In genomic region chr2:151631406-151632158, GRCm38 (mm10) we compare ENCODE assay signal across 8 mouse cellular contexts. TPM values are rescaled to one million over a fixed set of nuclear protein-coding genes. Genes with fewer than 3 reads are reported as not detected.
A peak's percentile ranks its signal among the peaks of the same experiment; 100 is the strongest.
DNase-seq lines count a peak whose midpoint lies in the region; ATAC-seq lines count a peak whose summit lies in the region.

No protein-coding gene starts in this region.

- H3K27me3 ChIP-seq in kidney, embryonic 15.5 days = peaks cover 41% of the 10 kb centered on the region
- H3K27me3 ChIP-seq in embryonic facial prominence, embryonic 10.5 days (replicated peaks; ENCODE audit: low read depth, poor library complexity, severe bottlenecking) = peaks cover 56% of the 10 kb centered on the region
- H3K27me3 ChIP-seq in hindbrain, embryonic 10.5 days (ENCODE audit: insufficient read depth, poor library complexity, severe bottlenecking) = peaks cover 41% of the 10 kb centered on the region

- no peaks in the 10 kb centered on the region for H3K9me3 ChIP-seq in kidney, embryonic 15.5 days (replicated peaks)
- no peaks in the 10 kb centered on the region for H3K9me3 ChIP-seq in embryonic facial prominence, embryonic 10.5 days
- H3K9me3 ChIP-seq in hindbrain, embryonic 10.5 days = no peaks in the 10 kb centered on the region

- peak overlapping the region; percentile 97 for H3K4me2 ChIP-seq in kidney, embryonic 15.5 days

- H3K36me3 ChIP-seq in kidney, embryonic 15.5 days = no peaks in the 10 kb centered on the region
- H3K36me3 ChIP-seq in embryonic facial prominence, embryonic 10.5 days (replicated peaks) = no peaks in the 10 kb centered on the region
- no peaks in the 10 kb centered on the region for H3K36me3 ChIP-seq in hindbrain, embryonic 10.5 days

- H3K4me1 ChIP-seq in kidney, embryonic 15.5 days = peaks cover 10% of the 10 kb centered on the region
- peaks cover 15% of the 10 kb centered on the region for H3K4me1 ChIP-seq in embryonic facial prominence, embryonic 10.5 days
- peaks cover 15% of the 10 kb centered on the region for H3K4me1 ChIP-seq in hindbrain, embryonic 10.5 days (replicated peaks)

- no peak for ATAC-seq in kidney, embryonic 15.5 days (replicated peaks; ENCODE audit: low FRiP score)
- 0 out of 2 replicates have a peak, but pooled peaks have one; percentile 43 for ATAC-seq in megakaryocyte-erythroid progenitor cell, adult 5-6 weeks (replicated peaks; ENCODE audit: low FRiP score, low TSS enrichment, poor library complexity, severe bottlenecking)

- 5% methylated on average over 22 of the region's 22 CpGs for WGBS in kidney, embryonic 15.5 days
- WGBS in embryonic facial prominence, embryonic 10.5 days = 2% methylated on average over 22 of the region's 22 CpGs
- WGBS in hindbrain, embryonic 10.5 days = 2% methylated on average over 22 of the region's 22 CpGs

- peak overlapping the region; percentile 53 for H3K9ac ChIP-seq in kidney, embryonic 15.5 days

- no peak for DNase-seq in kidney, postnatal 36 days
- no peak for DNase-seq in embryonic facial prominence, embryonic 10.5 days (ENCODE audit: low spot score)
- no peak for DNase-seq in hindbrain, embryonic 10.5 days (ENCODE audit: low spot score)
- DNase-seq in right cerebral cortex, postnatal 4 days = no peak
- no peak for DNase-seq in adrenal gland, adult 8-10 months
- DNase-seq in left cerebral cortex, adult 11 months (ENCODE audit: low spot score) = no peak

- peak overlapping the region; percentile 57 for H3K4me3 ChIP-seq in kidney, embryonic 15.5 days (replicated peaks)
- H3K4me3 ChIP-seq in embryonic facial prominence, embryonic 10.5 days = peak overlapping the region; percentile 80
- peak overlapping the region; percentile 84 for H3K4me3 ChIP-seq in hindbrain, embryonic 10.5 days

- H3K27ac ChIP-seq in kidney, embryonic 15.5 days = no peak overlapping the region
- H3K27ac ChIP-seq in embryonic facial prominence, embryonic 10.5 days (replicated peaks) = peak overlapping the region; percentile 74
- H3K27ac ChIP-seq in hindbrain, embryonic 10.5 days = peak overlapping the region; percentile 84

RNA-seq across cellular contexts. Expression of gene Snph, which starts 0.8 kb away (rescaled TPM):
- polyA plus RNA-seq in kidney, embryonic 15.5 days (2015; fragmentation: Nextera tagmentation; extraction: Ambion mirVana) = 0.59 and 0.95 TPM in 2 replicates
- 0.54 and 1.00 TPM in 2 replicates for polyA plus RNA-seq in embryonic facial prominence, embryonic 10.5 days (2016; fragmentation: Nextera tagmentation; extraction: Ambion mirVana)
- polyA plus RNA-seq in hindbrain, embryonic 10.5 days (2016; fragmentation: Nextera tagmentation; extraction: Ambion mirVana) = 1.0 and 2.6 TPM in 2 replicates
- total RNA-seq in megakaryocyte-erythroid progenitor cell, adult 5-6 weeks (2014; fragmentation: Nextera tagmentation) = not detected in 2 replicates
- total RNA-seq in megakaryocyte-erythroid progenitor cell, adult 5-6 weeks (2017) = not detected in 2 replicates
- 10 to 100 TPM; 12.5 to 39.1 (median 22.8) TPM for total RNA-seq in adrenal gland, adult 8-10 months (2022)

RNA-seq across cellular contexts. Expression of gene Rad21l, which starts 36.8 kb away (rescaled TPM):
- not detected in 2 replicates for polyA plus RNA-seq in kidney, embryonic 15.5 days (2015; fragmentation: Nextera tagmentation; extraction: Ambion mirVana)
- not detected in 2 replicates for polyA plus RNA-seq in embryonic facial prominence, embryonic 10.5 days (2016; fragmentation: Nextera tagmentation; extraction: Ambion mirVana)
- not detected in 2 replicates for polyA plus RNA-seq in hindbrain, embryonic 10.5 days (2016; fragmentation: Nextera tagmentation; extraction: Ambion mirVana)
- not detected in 2 replicates for total RNA-seq in megakaryocyte-erythroid progenitor cell, adult 5-6 weeks (2014; fragmentation: Nextera tagmentation)
- not detected in 2 replicates for total RNA-seq in megakaryocyte-erythroid progenitor cell, adult 5-6 weeks (2017)
- total RNA-seq in adrenal gland, adult 8-10 months (2022) = under 1 TPM in 1 of 4 experiments, not detected in 3; 0.17 TPM

RNA-seq across cellular contexts. Expression of gene Sdcbp2, which starts 59.2 kb away (rescaled TPM):
- polyA plus RNA-seq in kidney, embryonic 15.5 days (2015; fragmentation: Nextera tagmentation; extraction: Ambion mirVana) = 1.4 and 2.2 TPM in 2 replicates
- polyA plus RNA-seq in embryonic facial prominence, embryonic 10.5 days (2016; fragmentation: Nextera tagmentation; extraction: Ambion mirVana) = 0.55 and 0.76 TPM in 2 replicates
- polyA plus RNA-seq in hindbrain, embryonic 10.5 days (2016; fragmentation: Nextera tagmentation; extraction: Ambion mirVana) = 0.67 and 0.97 TPM in 2 replicates
- not detected in 2 replicates for total RNA-seq in megakaryocyte-erythroid progenitor cell, adult 5-6 weeks (2014; fragmentation: Nextera tagmentation)
- total RNA-seq in megakaryocyte-erythroid progenitor cell, adult 5-6 weeks (2017) = not detected in 2 replicates
- total RNA-seq in adrenal gland, adult 8-10 months (2022) = 1 to 10 TPM; 1.1 to 1.8 (median 1.3) TPM
